Mouse (Mus musculus): ENCODE measurements around the gene Ccnk. TPM values are rescaled to one million over a fixed set of nuclear protein-coding genes. Genes with fewer than 3 reads are reported as not detected.

The Ccnk gene
- 8.1 and 9.0 TPM in 2 replicates for polyA plus RNA-seq (2014; fragmentation: Nextera tagmentation; extraction: Ambion mirVana)

DNA sequence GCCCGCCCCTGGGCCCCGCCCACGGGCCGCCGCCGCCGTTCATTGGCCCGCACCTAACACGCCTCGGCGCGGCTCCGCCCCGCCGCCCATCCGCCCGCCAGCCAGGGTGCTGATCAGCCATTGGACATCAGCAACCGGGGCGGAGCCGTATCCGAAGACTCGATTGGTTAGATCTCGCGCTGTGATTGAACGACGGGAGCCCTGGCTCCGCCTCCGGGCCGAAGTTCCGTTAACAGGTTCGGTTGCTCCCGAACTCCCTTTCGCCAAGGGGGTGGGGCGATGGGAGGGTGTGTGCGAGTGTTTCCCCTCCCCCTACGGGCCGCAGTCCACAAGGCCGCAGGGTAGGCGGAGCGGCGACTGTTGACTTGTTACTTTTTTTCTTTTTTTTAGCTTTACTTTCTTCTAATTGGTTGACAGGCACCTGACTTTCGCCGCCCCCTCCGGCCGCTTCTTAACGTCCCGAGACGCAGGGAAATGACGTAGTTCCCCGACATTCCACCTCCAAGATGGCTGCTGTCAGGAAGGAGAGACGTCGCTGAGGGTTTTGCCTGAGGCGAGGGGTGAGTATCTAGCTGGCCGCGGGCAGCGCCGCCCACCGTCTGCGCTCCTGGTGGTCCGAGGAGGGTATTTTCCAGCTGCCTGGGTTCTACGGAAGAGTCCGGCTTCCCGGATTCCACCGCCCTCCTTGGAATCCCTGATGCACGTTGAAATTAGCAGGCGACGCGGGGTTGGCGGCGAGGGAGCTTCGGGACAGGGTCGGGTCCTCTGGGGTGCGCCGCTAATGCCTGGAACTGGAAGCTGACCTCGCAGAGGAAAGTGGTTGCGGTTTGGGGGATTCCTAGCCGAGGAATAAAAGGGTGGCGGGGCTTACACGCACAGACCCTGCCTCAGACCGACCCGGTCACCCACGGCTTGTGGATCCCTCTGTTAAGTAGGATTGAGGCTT is at the start of gene Ccnk:
Ccnk (plus strand) TSS at position 259 of the 946 bp plus-strand sequence.
- DNase-seq (ENCODE audit: low spot score, missing footprints) (peak; percentile 100), ATAC-seq (ENCODE audit: low FRiP score) (peak; percentile 98)
- Histone ChIP-seq H3K4me1 (ENCODE audit: control insufficient read depth, insufficient read depth, low read length) (peaks cover 13% of the 10 kb centered on the region), H3K27ac (ENCODE audit: low read depth, low read length) (peak within 1 kb of the TSS; percentile 57), H3K36me3 (ENCODE audit: control insufficient read depth, insufficient read depth, low read length) (no peaks in the 10 kb centered on the region), H3K4me2 (peak within 1 kb of the TSS; percentile 92), H3K9me3 (ENCODE audit: control insufficient read depth, low read length) (no peaks in the 10 kb centered on the region), H3K9ac (ENCODE audit: low read length) (peak within 1 kb of the TSS; percentile 94), H3K4me3 (ENCODE audit: low read depth, low read length) (peak within 1 kb of the TSS; percentile 99), H3K27me3 (ENCODE audit: control insufficient read depth, insufficient read depth, low read length) (no peaks in the 10 kb centered on the region)
- WGBS = under 1% methylated on average over 79 of the region's 82 CpGs

DNA sequence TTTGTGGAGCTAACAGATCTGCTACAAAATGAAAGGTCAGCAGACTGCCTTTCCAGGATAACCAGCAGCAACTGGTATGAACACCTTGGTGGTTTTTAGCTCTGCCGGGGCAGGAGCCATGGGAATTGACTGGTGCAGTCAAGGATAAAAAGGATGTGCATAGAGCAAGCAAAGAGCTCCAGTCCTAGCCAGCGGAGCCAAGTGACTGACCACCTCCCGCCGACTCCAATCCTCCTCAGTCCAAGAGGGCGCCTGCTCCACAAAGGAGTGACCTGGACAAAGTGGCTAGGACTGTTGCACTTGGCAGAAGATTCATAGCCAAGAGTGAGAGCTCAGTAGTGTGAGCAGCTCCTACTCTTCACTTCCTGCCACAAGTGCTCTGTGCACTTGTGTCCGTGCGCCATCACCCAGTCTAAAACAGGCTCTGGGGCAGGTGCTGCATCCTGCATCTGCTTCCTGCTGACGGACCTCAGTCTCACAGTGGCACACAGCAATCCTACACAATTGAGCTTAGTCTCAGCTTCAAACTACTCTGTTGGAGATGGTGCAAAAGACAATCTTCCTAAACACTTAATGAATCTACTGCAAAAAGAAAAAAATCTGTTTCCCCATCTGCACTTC is 46.8 kb upstream of the Ccnk start:
- peaks cover 4% of the 10 kb centered on the region for H3K36me3 ChIP-seq (ENCODE audit: control insufficient read depth, insufficient read depth, low read length)
- H3K9me3 ChIP-seq (ENCODE audit: control insufficient read depth, low read length) = no peaks in the 10 kb centered on the region
- H3K4me2 ChIP-seq = no peak overlapping the region
- DNase-seq (ENCODE audit: low spot score, missing footprints) (no peak), ATAC-seq (ENCODE audit: low FRiP score) (no peak)
- no peaks in the 10 kb centered on the region for H3K27me3 ChIP-seq (ENCODE audit: control insufficient read depth, insufficient read depth, low read length)
- no peak overlapping the region for H3K4me3 ChIP-seq (ENCODE audit: low read depth, low read length)
- no peak overlapping the region for H3K27ac ChIP-seq (ENCODE audit: low read depth, low read length)
- no peak overlapping the region for H3K9ac ChIP-seq (ENCODE audit: low read length)
- 91% methylated on average over 8 of the region's 8 CpGs for WGBS
- H3K4me1 ChIP-seq (ENCODE audit: control insufficient read depth, insufficient read depth, low read length) = no peaks in the 10 kb centered on the region

DNA sequence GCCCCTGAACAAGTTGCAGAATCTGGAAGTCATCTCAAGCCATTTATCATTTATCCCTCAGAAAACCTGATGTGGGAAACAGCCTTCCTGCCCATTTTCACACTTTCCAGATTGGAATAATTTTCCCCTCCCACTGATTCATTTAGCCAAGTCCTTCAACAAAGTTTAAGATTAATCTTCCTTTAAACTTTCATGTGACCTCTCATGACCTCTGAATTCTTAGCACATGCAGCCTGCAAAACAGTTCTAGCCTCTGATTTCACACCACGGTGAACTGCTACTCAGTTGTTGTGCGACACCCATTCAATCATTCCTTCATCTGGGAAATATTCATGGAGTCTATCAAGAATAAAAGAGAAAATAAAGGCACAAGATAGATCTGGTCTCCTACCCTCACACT is 46.2 kb upstream of the Ccnk start:
- Histone ChIP-seq H3K9ac (ENCODE audit: low read length) (no peak overlapping the region), H3K27me3 (ENCODE audit: control insufficient read depth, insufficient read depth, low read length) (no peaks in the 10 kb centered on the region), H3K4me2 (no peak overlapping the region), H3K27ac (ENCODE audit: low read depth, low read length) (no peak overlapping the region), H3K4me3 (ENCODE audit: low read depth, low read length) (no peak overlapping the region), H3K4me1 (ENCODE audit: control insufficient read depth, insufficient read depth, low read length) (no peaks in the 10 kb centered on the region), H3K9me3 (ENCODE audit: control insufficient read depth, low read length) (no peaks in the 10 kb centered on the region), H3K36me3 (ENCODE audit: control insufficient read depth, insufficient read depth, low read length) (peaks cover 5% of the 10 kb centered on the region)
- WGBS = 71% methylated on average over 2 of the region's 2 CpGs
- DNase-seq (ENCODE audit: low spot score, missing footprints) = no peak
- ATAC-seq (ENCODE audit: low FRiP score) = no peak

DNA sequence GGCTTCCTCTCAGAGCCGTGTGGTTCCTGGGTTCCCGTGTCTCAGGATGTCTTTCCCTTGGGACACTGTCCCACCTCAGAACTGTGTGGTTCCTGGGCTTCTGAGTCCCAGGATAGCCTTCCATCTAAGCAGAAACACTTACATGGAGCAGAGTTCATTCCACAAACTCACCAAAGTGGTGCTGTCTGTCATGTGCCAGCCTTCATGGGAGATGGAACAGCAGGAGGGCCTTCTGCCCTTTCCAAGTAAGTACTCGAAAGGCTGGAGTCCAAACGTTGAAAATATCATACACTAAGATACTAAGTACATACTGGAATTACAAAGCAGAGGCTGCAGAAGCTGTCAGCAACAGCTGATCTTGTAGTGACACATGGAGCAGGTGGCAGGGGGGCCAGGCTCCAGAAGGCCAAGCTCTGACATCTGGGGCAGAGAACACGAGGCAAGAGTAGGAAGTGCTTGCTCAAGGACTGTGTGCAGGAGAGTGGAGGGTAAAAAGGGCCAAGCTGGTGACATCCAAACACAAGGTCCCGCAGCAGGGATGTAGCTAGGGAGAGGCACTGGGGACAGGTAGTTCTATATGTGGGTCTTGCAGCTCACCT is 43.7 kb upstream of the Ccnk start:
- Histone ChIP-seq H3K27me3 (ENCODE audit: control insufficient read depth, insufficient read depth, low read length) (no peaks in the 10 kb centered on the region), H3K27ac (ENCODE audit: low read depth, low read length) (no peak overlapping the region), H3K36me3 (ENCODE audit: control insufficient read depth, insufficient read depth, low read length) (peaks cover 2% of the 10 kb centered on the region; the same call in 1 of the 2 replicates), H3K9me3 (ENCODE audit: control insufficient read depth, low read length) (no peaks in the 10 kb centered on the region), H3K4me1 (ENCODE audit: control insufficient read depth, insufficient read depth, low read length) (no peaks in the 10 kb centered on the region), H3K4me2 (no peak overlapping the region), H3K4me3 (ENCODE audit: low read depth, low read length) (no peak overlapping the region), H3K9ac (ENCODE audit: low read length) (no peak overlapping the region)
- no peak for ATAC-seq (ENCODE audit: low FRiP score)
- 87% methylated on average over 6 of the region's 6 CpGs for WGBS
- no peak for DNase-seq (ENCODE audit: low spot score, missing footprints)

DNA sequence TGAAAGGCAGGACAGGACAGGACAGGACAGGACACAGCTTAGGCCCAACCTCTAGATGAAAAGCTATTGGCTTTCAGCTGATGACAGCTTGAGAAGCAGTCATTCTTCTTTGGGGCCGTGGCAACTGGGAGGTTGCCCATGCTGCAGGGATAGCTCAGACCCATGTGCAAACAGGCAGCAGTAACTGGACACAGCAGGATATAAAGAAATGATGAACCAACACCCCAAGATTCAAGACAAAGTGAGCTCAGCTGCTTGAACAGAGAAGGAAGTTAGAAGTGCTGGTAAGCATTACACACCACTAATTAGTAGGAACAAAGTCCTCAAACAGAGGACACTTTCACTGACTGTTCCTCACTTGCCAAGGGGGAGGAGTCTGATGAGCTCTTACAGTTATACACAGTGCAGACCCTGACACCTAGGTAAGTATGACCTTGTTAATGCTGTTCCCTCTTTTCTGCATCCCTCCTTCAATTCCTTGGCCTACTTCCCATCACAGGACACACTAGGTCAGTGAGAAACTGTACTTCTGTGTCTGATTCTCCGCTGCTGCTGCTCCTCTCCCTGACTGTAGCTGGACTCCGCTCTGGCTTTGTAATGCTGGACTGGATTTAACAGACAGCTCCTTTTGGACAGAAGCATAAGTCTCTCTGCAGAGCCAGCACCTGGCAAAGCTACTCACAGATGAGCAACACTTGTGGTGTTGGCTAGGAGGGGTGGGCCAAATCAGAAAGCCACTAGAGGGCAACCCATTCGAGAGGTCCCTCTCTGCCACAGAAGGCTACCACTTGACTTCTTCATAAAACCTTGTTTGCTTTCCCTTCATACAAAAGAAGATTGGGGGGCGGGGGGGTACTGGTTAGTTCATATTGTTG is 35.5 kb upstream of the Ccnk start:
- H3K4me2 ChIP-seq = no peak overlapping the region
- no peak overlapping the region for H3K27ac ChIP-seq (ENCODE audit: low read depth, low read length)
- no peaks in the 10 kb centered on the region for H3K9me3 ChIP-seq (ENCODE audit: control insufficient read depth, low read length)
- H3K4me3 ChIP-seq (ENCODE audit: low read depth, low read length) = no peak overlapping the region
- H3K4me1 ChIP-seq (ENCODE audit: control insufficient read depth, insufficient read depth, low read length) = no peaks in the 10 kb centered on the region
- DNase-seq (ENCODE audit: low spot score, missing footprints) (no peak), ATAC-seq (ENCODE audit: low FRiP score) (no peak)
- H3K27me3 ChIP-seq (ENCODE audit: control insufficient read depth, insufficient read depth, low read length) = no peaks in the 10 kb centered on the region
- 92% methylated on average over 5 of the region's 5 CpGs for WGBS
- no peaks in the 10 kb centered on the region for H3K36me3 ChIP-seq (ENCODE audit: control insufficient read depth, insufficient read depth, low read length)
- no peak overlapping the region for H3K9ac ChIP-seq (ENCODE audit: low read length)

DNA sequence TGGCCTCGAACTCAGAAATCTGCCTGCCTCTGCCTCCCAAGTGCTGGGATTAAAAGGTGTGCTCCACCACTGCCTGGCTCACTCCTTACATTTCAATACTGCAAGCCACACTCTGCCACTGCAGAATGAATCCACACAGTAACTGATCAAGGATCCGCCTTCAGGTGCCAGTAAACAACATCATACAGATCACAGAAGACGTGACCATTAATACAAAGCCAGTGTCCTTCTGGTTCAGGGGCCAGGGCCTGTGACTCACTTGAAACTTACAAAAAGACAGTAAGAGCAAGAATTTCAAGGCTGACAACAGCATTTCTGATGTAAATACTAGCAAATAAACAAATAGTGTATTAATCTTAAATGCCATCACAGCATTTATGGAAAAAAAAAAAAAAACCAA is 34.2 kb upstream of the Ccnk start:
- no peak for ATAC-seq (ENCODE audit: low FRiP score)
- Histone ChIP-seq H3K27me3 (ENCODE audit: control insufficient read depth, insufficient read depth, low read length) (no peaks in the 10 kb centered on the region), H3K9ac (ENCODE audit: low read length) (no peak overlapping the region), H3K9me3 (ENCODE audit: control insufficient read depth, low read length) (no peaks in the 10 kb centered on the region), H3K27ac (ENCODE audit: low read depth, low read length) (no peak overlapping the region), H3K4me3 (ENCODE audit: low read depth, low read length) (no peak overlapping the region), H3K36me3 (ENCODE audit: control insufficient read depth, insufficient read depth, low read length) (no peaks in the 10 kb centered on the region), H3K4me2 (no peak overlapping the region), H3K4me1 (ENCODE audit: control insufficient read depth, insufficient read depth, low read length) (no peaks in the 10 kb centered on the region)
- no peak for DNase-seq (ENCODE audit: low spot score, missing footprints)
- 92% methylated on average over 3 of the region's 3 CpGs for WGBS

DNA sequence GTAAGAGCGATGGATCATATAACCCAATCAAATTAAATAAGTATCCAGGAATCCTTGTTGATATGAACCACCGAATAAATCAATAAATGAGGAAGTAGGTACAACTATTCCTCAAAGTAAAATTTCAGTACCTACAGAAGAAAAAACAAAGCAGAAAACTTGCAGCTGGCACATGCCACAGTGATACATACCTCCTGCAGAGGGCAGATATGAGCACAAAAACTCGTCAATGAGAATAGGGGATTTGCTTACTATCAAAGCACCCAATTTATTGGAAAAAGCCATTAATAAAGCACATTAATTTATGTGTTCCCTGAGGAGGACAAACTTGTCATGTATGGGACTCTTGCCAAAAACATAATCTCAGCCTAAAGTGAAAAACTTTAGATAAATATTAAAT is 29.6 kb upstream of the Ccnk start:
- Histone ChIP-seq H3K4me3 (ENCODE audit: low read depth, low read length) (no peak overlapping the region), H3K4me2 (no peak overlapping the region), H3K9ac (ENCODE audit: low read length) (no peak overlapping the region), H3K27me3 (ENCODE audit: control insufficient read depth, insufficient read depth, low read length) (no peaks in the 10 kb centered on the region), H3K9me3 (ENCODE audit: control insufficient read depth, low read length) (no peaks in the 10 kb centered on the region), H3K27ac (ENCODE audit: low read depth, low read length) (no peak overlapping the region), H3K36me3 (ENCODE audit: control insufficient read depth, insufficient read depth, low read length) (no peaks in the 10 kb centered on the region), H3K4me1 (ENCODE audit: control insufficient read depth, insufficient read depth, low read length) (no peaks in the 10 kb centered on the region)
- WGBS = 85% methylated on average over 3 of the region's 3 CpGs
- no peak for ATAC-seq (ENCODE audit: low FRiP score)
- no peak for DNase-seq (ENCODE audit: low spot score, missing footprints)

DNA sequence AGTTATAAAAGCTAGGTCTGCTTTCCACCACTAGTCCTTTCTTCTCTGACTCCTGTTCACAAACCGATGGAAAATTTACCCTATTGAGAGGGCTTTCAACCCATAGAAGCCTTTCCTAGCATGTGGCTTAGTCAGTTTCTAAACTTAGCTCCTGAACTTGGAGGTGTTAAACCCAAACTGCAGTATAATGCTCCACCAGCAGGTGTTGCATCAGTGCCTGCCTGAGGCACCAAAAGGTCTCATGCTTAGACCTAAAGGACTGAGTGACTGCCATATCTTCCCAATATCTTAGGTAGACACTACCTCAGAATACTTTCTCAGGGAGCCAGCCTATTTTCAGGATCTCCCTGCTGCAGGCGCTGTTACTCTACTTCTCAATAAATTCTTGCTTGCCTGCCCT is 26.6 kb upstream of the Ccnk start:
- no peak for DNase-seq (ENCODE audit: low spot score, missing footprints)
- Histone ChIP-seq H3K27ac (ENCODE audit: low read depth, low read length) (no peak overlapping the region), H3K9me3 (ENCODE audit: control insufficient read depth, low read length) (no peaks in the 10 kb centered on the region), H3K36me3 (ENCODE audit: control insufficient read depth, insufficient read depth, low read length) (no peaks in the 10 kb centered on the region), H3K4me1 (ENCODE audit: control insufficient read depth, insufficient read depth, low read length) (no peaks in the 10 kb centered on the region), H3K4me2 (no peak overlapping the region), H3K4me3 (ENCODE audit: low read depth, low read length) (no peak overlapping the region), H3K27me3 (ENCODE audit: control insufficient read depth, insufficient read depth, low read length) (no peaks in the 10 kb centered on the region), H3K9ac (ENCODE audit: low read length) (no peak overlapping the region)
- 92% methylated on average over 2 of the region's 2 CpGs for WGBS
- no peak for ATAC-seq (ENCODE audit: low FRiP score)

Measured in midbrain, embryonic 11.5 days (tissue).